Mouse (Mus musculus) MEL (cell line): ENCODE measurements around the gene Daam1. TPM values are rescaled to one million over a fixed set of nuclear protein-coding genes. Genes with fewer than 3 reads are reported as not detected.

Experiments
- DNase-seq: peaks from one replicate; pipeline ENCODE4 v3.0.0; 2011; ENCODE audit warnings: low read depth, low spot score
- H3K27ac ChIP-seq: 2 replicates; pipeline ENCODE4 v1.5.1; 2012; ENCODE audit warnings: low read depth, mild to moderate bottlenecking, control low read depth, low read length, moderate library complexity; ENCODE audit not compliant: control insufficient read depth
- H3K27me3 ChIP-seq, 2 experiments: fragments of 150-350 bp in 1 of 2; sonication (generic) in 1 of 2; 2 replicates each; pipeline ENCODE4 v1.6.1; 2012; ENCODE audit warnings: low read length in 2 of 2, mild to moderate bottlenecking in 2 of 2, improper control_type of control experiment in 1 of 2, moderate library complexity in 1 of 2; ENCODE audit not compliant: insufficient read depth in 2 of 2, control insufficient read depth in 1 of 2
- H3K36me3 ChIP-seq, 2 experiments: 2 replicates each; pipeline ENCODE4 v1.6.1; 2012 to 2014; ENCODE audit warnings: low read length in 2 of 2, improper control_type of control experiment in 1 of 2, inconsistent platforms in 1 of 2, mild to moderate bottlenecking in 1 of 2; ENCODE audit not compliant: insufficient read depth in 2 of 2, control insufficient read depth in 1 of 2
- H3K4me1 ChIP-seq, 2 experiments: fragments of 150-350 bp in 1 of 2; sonication (generic) in 1 of 2; 2 replicates each; pipeline ENCODE4 v1.6.1; 2012; ENCODE audit warnings: low read length in 2 of 2, improper control_type of control experiment in 1 of 2, mild to moderate bottlenecking in 1 of 2; ENCODE audit not compliant: insufficient read depth in 2 of 2, control insufficient read depth in 1 of 2
- H3K4me3 ChIP-seq, 2 experiments: fragments of 150-350 bp in 1 of 2; sonication (generic) in 1 of 2; 2 replicates each; pipeline ENCODE4 v1.5.1; 2012; ENCODE audit warnings: low read depth in 2 of 2, low read length in 2 of 2, mild to moderate bottlenecking in 2 of 2, moderate library complexity in 2 of 2, control low read depth in 1 of 2, improper control_type of control experiment in 1 of 2; ENCODE audit not compliant: control insufficient read depth in 1 of 2, insufficient read depth in 1 of 2
- H3K79me2 ChIP-seq: 2 replicates; pipeline ENCODE4 v1.6.1; 2012; ENCODE audit warnings: mild to moderate bottlenecking, low read length, moderate library complexity; ENCODE audit not compliant: control insufficient read depth, poor library complexity, insufficient read depth
- H3K9ac ChIP-seq: 2 replicates; pipeline ENCODE4 v1.6.1; 2012; ENCODE audit warnings: low read depth, mild to moderate bottlenecking, control low read depth, low read length, moderate library complexity; ENCODE audit not compliant: control insufficient read depth, poor library complexity, severe bottlenecking
- H3K9me3 ChIP-seq: fragments of 150-350 bp; sonication (generic); replicated peaks from 2 replicates; pipeline ENCODE4 v1.6.1; 2012; ENCODE audit warnings: mild to moderate bottlenecking, low read length, improper control_type of control experiment, moderate library complexity; ENCODE audit not compliant: insufficient read depth
- CHD1 ChIP-seq: IDR thresholded peaks from 2 replicates; pipeline ENCODE4 v1.6.1; 2012; ENCODE audit warnings: low read depth, mild to moderate bottlenecking, inconsistent platforms, low read length, improper control_type of control experiment
- CHD2 ChIP-seq: IDR thresholded peaks from 2 replicates; pipeline ENCODE4 v1.6.1; 2011; ENCODE audit warnings: low read length, improper control_type of control experiment
- CTCF ChIP-seq, 3 experiments: IDR thresholded peaks in 2 of 3; conservative IDR thresholded peaks in 1 of 3; 2 replicates each; pipeline ENCODE4 v1.5.1; 2011 to 2012; ENCODE audit warnings: low read length in 3 of 3, low read depth in 2 of 3, mild to moderate bottlenecking in 2 of 3, improper control_type of control experiment in 1 of 3, inconsistent platforms in 1 of 3, mixed read lengths in 1 of 3, moderate library complexity in 1 of 3; ENCODE audit not compliant: control insufficient read depth in 1 of 3, insufficient read depth in 1 of 3, poor library complexity in 1 of 3, severe bottlenecking in 1 of 3
- EP300 ChIP-seq, 2 experiments: IDR thresholded peaks; 2 replicates each; pipeline ENCODE4 v1.6.1; 2011; ENCODE audit warnings: improper control_type of control experiment in 2 of 2, low read length in 2 of 2, low read depth in 1 of 2, mild to moderate bottlenecking in 1 of 2
- ETS1 ChIP-seq: IDR thresholded peaks from 2 replicates; pipeline ENCODE4 v1.6.1; 2012; ENCODE audit warnings: low read depth, mild to moderate bottlenecking, inconsistent platforms, low read length, improper control_type of control experiment, moderate library complexity
- GABPA ChIP-seq: IDR thresholded peaks from 2 replicates; pipeline ENCODE4 v1.6.1; 2012; ENCODE audit warnings: low read depth, mild to moderate bottlenecking, inconsistent platforms, low read length, improper control_type of control experiment, moderate library complexity
- GATA1 ChIP-seq: IDR thresholded peaks from 2 replicates; pipeline ENCODE4 v1.6.1; 2011; ENCODE audit warnings: low read depth, low read length, improper control_type of control experiment
- MAFK ChIP-seq: IDR thresholded peaks from 2 replicates; pipeline ENCODE4 v1.6.1; 2011; ENCODE audit warnings: low read depth, mild to moderate bottlenecking, low read length, improper control_type of control experiment, borderline replicate concordance
- MAZ ChIP-seq: IDR thresholded peaks from 2 replicates; pipeline ENCODE4 v1.6.1; 2012; ENCODE audit warnings: low read depth, mild to moderate bottlenecking, inconsistent platforms, low read length, improper control_type of control experiment
- MXI1 ChIP-seq: IDR thresholded peaks from 2 replicates; pipeline ENCODE4 v1.6.1; 2011; ENCODE audit warnings: mild to moderate bottlenecking, low read depth, low read length, improper control_type of control experiment
- NELFE ChIP-seq: IDR thresholded peaks from 2 replicates; pipeline ENCODE4 v1.6.1; 2011; ENCODE audit warnings: low read depth, low read length, improper control_type of control experiment
- NRF1 ChIP-seq: IDR thresholded peaks from 2 replicates; pipeline ENCODE4 v1.6.1; 2014; ENCODE audit warnings: low read depth, mild to moderate bottlenecking, inconsistent platforms, low read length, improper control_type of control experiment, moderate library complexity; ENCODE audit not compliant: poor library complexity, insufficient read depth, severe bottlenecking
- POLR2A ChIP-seq, 2 experiments: IDR thresholded peaks; 2 replicates each; pipeline ENCODE4 v1.6.1; 2011 to 2012; ENCODE audit warnings: low read length in 2 of 2, mild to moderate bottlenecking in 2 of 2, control low read depth in 1 of 2, improper control_type of control experiment in 1 of 2, low read depth in 1 of 2, moderate library complexity in 1 of 2; ENCODE audit not compliant: control insufficient read depth in 1 of 2, insufficient read depth in 1 of 2, poor library complexity in 1 of 2
- POLR2AphosphoS2 ChIP-seq: IDR thresholded peaks from 2 replicates; pipeline ENCODE4 v1.6.1; 2011; ENCODE audit warnings: low read length, improper control_type of control experiment
- POLR2AphosphoS5 ChIP-seq: IDR thresholded peaks from 2 replicates; pipeline ENCODE4 v1.6.1; 2012; ENCODE audit warnings: low read depth, borderline replicate concordance, mild to moderate bottlenecking, inconsistent platforms, low read length, moderate library complexity, mixed read lengths
- SIN3A ChIP-seq: IDR thresholded peaks from 2 replicates; pipeline ENCODE4 v1.6.1; 2012; ENCODE audit warnings: low read length, improper control_type of control experiment, inconsistent platforms
- SMC3 ChIP-seq: IDR thresholded peaks from 2 replicates; pipeline ENCODE4 v1.6.1; 2011; ENCODE audit warnings: low read depth, low read length, improper control_type of control experiment
- TCF12 ChIP-seq: IDR thresholded peaks from 2 replicates; pipeline ENCODE4 v1.6.1; 2014; ENCODE audit warnings: low read depth, mild to moderate bottlenecking, inconsistent platforms, low read length, improper control_type of control experiment, moderate library complexity
- UBTF ChIP-seq: IDR thresholded peaks from 2 replicates; pipeline ENCODE4 v1.6.1; 2012; ENCODE audit warnings: low read depth, mild to moderate bottlenecking, inconsistent platforms, low read length, improper control_type of control experiment, moderate library complexity, borderline replicate concordance; ENCODE audit not compliant: insufficient read depth
- USF2 ChIP-seq, 2 experiments: IDR thresholded peaks; 2 replicates each; pipeline ENCODE4 v1.6.1; 2011 to 2012; ENCODE audit warnings: improper control_type of control experiment in 2 of 2, low read length in 2 of 2, borderline replicate concordance in 1 of 2, inconsistent platforms in 1 of 2, low read depth in 1 of 2, mild to moderate bottlenecking in 1 of 2; ENCODE audit not compliant: insufficient read depth in 1 of 2
- ZKSCAN1 ChIP-seq: IDR thresholded peaks from 2 replicates; pipeline ENCODE4 v1.6.1; 2012; ENCODE audit warnings: low read depth, mild to moderate bottlenecking, inconsistent platforms, low read length, improper control_type of control experiment, moderate library complexity
- ZNF384 ChIP-seq: IDR thresholded peaks from 2 replicates; pipeline ENCODE4 v1.6.1; 2012; ENCODE audit warnings: low read depth, mild to moderate bottlenecking, inconsistent platforms, low read length, improper control_type of control experiment
- polyA plus RNA-seq, 2 experiments: library from polyadenylated mRNA; stranded (reverse) in 1 of 2; unstranded in 1 of 2; fragments of >175 nt in 1 of 2; fragments of >200 nt in 1 of 2; gene quantifications; 2 replicates each; pipeline versions ENCODE4 v1.2.1 to v1.2.4; 2012; ENCODE audit warnings: low replicate concordance in 2 of 2, low read depth in 1 of 2; ENCODE audit not compliant: insufficient read length in 2 of 2, insufficient read depth in 1 of 2, missing spikeins in 1 of 2
- total RNA-seq: library from RNA; depleted of rRNA; stranded (reverse); fragments of 300-350 nt; gene quantifications from 2 replicates; pipeline ENCODE4 v1.2.3, GENCODE M21; 2012

The Daam1 gene
- total and polyA plus RNA-seq, 3 experiments = 9.2 to 12.0 TPM; not detected in 1

- TF ChIP-seq ZKSCAN1 (no peak), CHD2 (no peak), POLR2AphosphoS5 (no peak), TCF12 (no peak), SIN3A (no peak), CHD1 (no peak), CTCF (IDR thresholded peaks at IDR 0.05 in 2 of 3, conservative IDR thresholded peaks at IDR 0.05 in 1 of 3; ENCODE audit: control insufficient read depth in 1 of 3, insufficient read depth in 1 of 3, low read depth in 2 of 3, low read length in 3 of 3, poor library complexity in 1 of 3, severe bottlenecking in 1 of 3) (no peak), USF2 (IDR thresholded peaks at IDR 0.05; ENCODE audit: borderline replicate concordance in 1 of 2, insufficient read depth in 1 of 2, low read depth in 1 of 2, low read length in 2 of 2) (no peak), POLR2AphosphoS2 (no peak), MAZ (no peak), MXI1 (no peak), SMC3 (no peak), ETS1 (no peak)
- Histone ChIP-seq H3K27ac (no peak overlapping the region), H3K4me1 (no peaks in the 10 kb centered on the region), H3K9me3 (no peaks in the 10 kb centered on the region), H3K36me3 (peaks cover 0 to 8% of the 10 kb centered on the region in 2 experiments; a peak in 2 of 4 replicates), H3K9ac (no peak overlapping the region), H3K27me3 (no peaks in the 10 kb centered on the region), H3K79me2 (no peaks in the 10 kb centered on the region), H3K4me3 (no peak overlapping the region)
- no peak for DNase-seq
Observed at GRCm38 (mm10) chr12:71956980-71957379, 126.1 kb downstream of the Daam1 start.

- Histone ChIP-seq H3K27me3 (no peaks in the 10 kb centered on the region), H3K36me3 (peaks cover 0 to 8% of the 10 kb centered on the region in 2 experiments; a peak in 2 of 4 replicates), H3K9ac (no peak overlapping the region), H3K27ac (no peak overlapping the region), H3K4me1 (no peaks in the 10 kb centered on the region), H3K79me2 (no peaks in the 10 kb centered on the region), H3K4me3 (no peak overlapping the region), H3K9me3 (no peaks in the 10 kb centered on the region)
- TF ChIP-seq GABPA = no peak
- TF ChIP-seq GATA1 = no peak
- no peak for TF ChIP-seq POLR2AphosphoS2
- no peak for TF ChIP-seq UBTF
- TF ChIP-seq MAFK = no peak
- no peak for TF ChIP-seq TCF12
- no peak for TF ChIP-seq CTCF (IDR thresholded peaks at IDR 0.05 in 2 of 3, conservative IDR thresholded peaks at IDR 0.05 in 1 of 3; ENCODE audit: control insufficient read depth in 1 of 3, insufficient read depth in 1 of 3, low read depth in 2 of 3, low read length in 3 of 3, poor library complexity in 1 of 3, severe bottlenecking in 1 of 3)
- TF ChIP-seq NELFE = no peak
- TF ChIP-seq EP300 (IDR thresholded peaks at IDR 0.05; ENCODE audit: low read depth in 1 of 2, low read length in 2 of 2) = no peak
- no peak for TF ChIP-seq MAZ
- TF ChIP-seq USF2 (IDR thresholded peaks at IDR 0.05; ENCODE audit: borderline replicate concordance in 1 of 2, insufficient read depth in 1 of 2, low read depth in 1 of 2, low read length in 2 of 2) = no peak
- no peak for TF ChIP-seq ZNF384
- TF ChIP-seq POLR2A (IDR thresholded peaks at IDR 0.05; ENCODE audit: control insufficient read depth in 1 of 2, insufficient read depth in 1 of 2, low read depth in 1 of 2, low read length in 2 of 2, poor library complexity in 1 of 2) = no peak
- no peak for TF ChIP-seq NRF1
- no peak for TF ChIP-seq SIN3A
- DNase-seq = no peak
Observed at GRCm38 (mm10) chr12:71957496-71957895, 126.6 kb downstream of the Daam1 start.
